Mouse (Mus musculus) CH12.LX (cell line): ENCODE measurements around the gene Fuz.

Experiments used
- CTCF ChIP-seq, 2 experiments: IDR thresholded peaks in 1 of 2; conservative IDR thresholded peaks in 1 of 2; 2 replicates each; pipeline ENCODE4 v1.5.1; 2011 to 2012; ENCODE audit warnings: low read depth in 2 of 2, low read length in 2 of 2, improper control_type of control experiment in 1 of 2, inconsistent platforms in 1 of 2, mild to moderate bottlenecking in 1 of 2, moderate library complexity in 1 of 2
- E2F4 ChIP-seq: IDR thresholded peaks from 2 replicates; pipeline ENCODE4 v1.6.1; 2011; ENCODE audit warnings: low read depth, low read length, improper control_type of control experiment; ENCODE audit not compliant: insufficient replicate concordance
- ELF1 ChIP-seq: IDR thresholded peaks from 2 replicates; pipeline ENCODE4 v1.6.1; 2014; ENCODE audit warnings: low read depth, mild to moderate bottlenecking, inconsistent platforms, low read length, improper control_type of control experiment
- EP300 ChIP-seq: IDR thresholded peaks from 2 replicates; pipeline ENCODE4 v1.6.1; 2011; ENCODE audit warnings: low read length, improper control_type of control experiment
- GABPA ChIP-seq: IDR thresholded peaks from 2 replicates; pipeline ENCODE4 v1.6.1; 2012; ENCODE audit warnings: low read depth, low read length, improper control_type of control experiment, inconsistent platforms; ENCODE audit not compliant: insufficient replicate concordance
- HCFC1 ChIP-seq: IDR thresholded peaks from 2 replicates; pipeline ENCODE4 v1.6.1; 2012; ENCODE audit warnings: low read depth, mild to moderate bottlenecking, inconsistent platforms, low read length, improper control_type of control experiment
- NRF1 ChIP-seq: IDR thresholded peaks from 2 replicates; pipeline ENCODE4 v1.6.1; 2014; ENCODE audit warnings: low read depth, mild to moderate bottlenecking, inconsistent platforms, low read length, improper control_type of control experiment, moderate library complexity
- POLR2A ChIP-seq: IDR thresholded peaks from 2 replicates; pipeline ENCODE4 v1.6.1; 2011; ENCODE audit warnings: low read depth, mild to moderate bottlenecking, improper control_type of control experiment, low read length
- SIN3A ChIP-seq: IDR thresholded peaks from 2 replicates; pipeline ENCODE4 v1.6.1; 2012; ENCODE audit warnings: low read length, improper control_type of control experiment, inconsistent platforms
- USF1 ChIP-seq: IDR thresholded peaks from 2 replicates; pipeline ENCODE4 v1.6.1; 2014; ENCODE audit warnings: low read depth, mild to moderate bottlenecking, inconsistent platforms, low read length, improper control_type of control experiment
- USF2 ChIP-seq: conservative IDR thresholded peaks from 2 replicates; pipeline ENCODE4 v1.6.1; 2011; ENCODE audit warnings: low read depth, low read length, improper control_type of control experiment
- ZNF384 ChIP-seq: IDR thresholded peaks from 2 replicates; pipeline ENCODE4 v1.6.1; 2012; ENCODE audit warnings: low read depth, low read length, improper control_type of control experiment, inconsistent platforms

- TF ChIP-seq CTCF (conservative IDR thresholded peaks at IDR 0.05 in 1 of 2, IDR thresholded peaks at IDR 0.05 in 1 of 2; ENCODE audit: low read depth in 2 of 2, low read length in 2 of 2), result no peak
- TF ChIP-seq EP300, result no peak
- TF ChIP-seq USF1, result no peak
- no peak for TF ChIP-seq HCFC1
- TF ChIP-seq ZNF384, result no peak
- no peak for TF ChIP-seq GABPA
- TF ChIP-seq ELF1, result no peak
- no peak for TF ChIP-seq POLR2A
- TF ChIP-seq SIN3A, result no peak
- TF ChIP-seq NRF1, result no peak
- no peak for TF ChIP-seq E2F4
- TF ChIP-seq USF2, result no peak
Observed at GRCm38 (mm10) chr7:44851625-44852234, 44.1 kb upstream of the Fuz start.
